Mouse (Mus musculus) lung, adult 2 months (tissue): ENCODE results near the gene Arhgap35.

Experiments used
- CTCF ChIP-seq: fragments of 200-500 bp; IDR thresholded peaks from 2 replicates; pipeline ENCODE4 v1.5.1; 2011; ENCODE audit warnings: mild to moderate bottlenecking, low read length, control low read depth; ENCODE audit not compliant: insufficient read depth
- POLR2A ChIP-seq: fragments of 200-500 bp; IDR thresholded peaks from 2 replicates; pipeline ENCODE4 v1.6.1; 2011; ENCODE audit warnings: low read depth, mild to moderate bottlenecking, control low read depth, low read length, borderline replicate concordance; ENCODE audit errors: extremely low read depth

GRCm38 (mm10) chr7:16571191-16571590 lies 43.6 kb downstream of the Arhgap35 start:
- no peak for TF ChIP-seq POLR2A
- no peak for TF ChIP-seq CTCF
